Mouse (Mus musculus) liver, embryonic 13.5 days (tissue): ENCODE measurements around the gene Ube2e1. TPM values are rescaled to one million over a fixed set of nuclear protein-coding genes. Genes with fewer than 3 reads are reported as not detected.
A peak's percentile ranks its signal among the peaks of the same experiment; 100 is the strongest.

Experiments used
- ATAC-seq: fragments of 200-750 bp; cut with Nextera tagmentation; 2 replicates; pipeline ENCODE4 v1.8.0; 2017; ENCODE audit warnings: low read depth, mild to moderate bottlenecking, moderate number of reproducible peaks, moderate library complexity
- DNase-seq: peaks from one replicate; pipeline ENCODE4 v3.0.0; 2022
- H3K27ac ChIP-seq: fragments of 300-500 bp; sonication (generic); 2 replicates; pipeline ENCODE4 v1.5.1; 2015; ENCODE audit warnings: moderate library complexity, mild to moderate bottlenecking, inconsistent platforms
- H3K27me3 ChIP-seq: fragments of 300-500 bp; sonication (generic); 2 replicates; pipeline ENCODE4 v1.6.1; 2015; ENCODE audit warnings: mild to moderate bottlenecking, inconsistent platforms
- H3K36me3 ChIP-seq: fragments of 300-500 bp; sonication (generic); 2 replicates; pipeline ENCODE4 v1.6.1; 2015; ENCODE audit warnings: mild to moderate bottlenecking, inconsistent platforms
- H3K4me1 ChIP-seq: fragments of 300-500 bp; sonication (generic); replicated peaks from 2 replicates; pipeline ENCODE4 v1.6.1; 2015; ENCODE audit warnings: inconsistent platforms
- H3K4me2 ChIP-seq: fragments of 300-500 bp; sonication (generic); 2 replicates; pipeline ENCODE4 v1.6.1; 2015; ENCODE audit warnings: inconsistent platforms, mild to moderate bottlenecking, moderate library complexity
- H3K4me3 ChIP-seq: fragments of 300-500 bp; sonication (generic); replicated peaks from 2 replicates; pipeline ENCODE4 v1.5.1; 2015; ENCODE audit warnings: mild to moderate bottlenecking, inconsistent platforms
- H3K9ac ChIP-seq: fragments of 300-500 bp; sonication (generic); 2 replicates; pipeline ENCODE4 v1.6.1; 2015; ENCODE audit warnings: mild to moderate bottlenecking, inconsistent platforms
- H3K9me3 ChIP-seq: fragments of 300-500 bp; sonication (generic); replicated peaks from 2 replicates; pipeline ENCODE4 v1.6.1; 2016; ENCODE audit warnings: inconsistent platforms
- WGBS: fragments of 180-500 bp; shearing (Covaris S2); methylation state at CpG from one replicate; pipeline ENCODE4 v1.1.7; 2015; ENCODE audit not compliant: insufficient replicate concordance; 5-methylcytosine and 5-hydroxymethylcytosine counted together
- polyA plus RNA-seq: library from polyadenylated mRNA; unstranded; fragments of >200 nt; fragmentation: Nextera tagmentation; extraction: Ambion mirVana; gene quantifications from 2 replicates; pipeline ENCODE4 v1.2.1, GENCODE M21; 2015

Ube2e1 gene
- 52.7 and 55.1 TPM in 2 replicates for polyA plus RNA-seq

- peak within 1 kb of the TSS; percentile 94 for H3K4me2 ChIP-seq
- H3K9me3 ChIP-seq = no peaks in the 10 kb centered on the region
- peak within 1 kb of the TSS; percentile 80 for H3K4me3 ChIP-seq
- under 1% methylated on average over 37 of the region's 39 CpGs for WGBS
- H3K4me1 ChIP-seq = peaks cover 30% of the 10 kb centered on the region
- ATAC-seq = peak; percentile 76
- H3K36me3 ChIP-seq = no peaks in the 10 kb centered on the region
- DNase-seq = peak; percentile 42
- no peak within 1 kb of the TSS for H3K27ac ChIP-seq
- peak within 1 kb of the TSS; percentile 89 for H3K9ac ChIP-seq
- H3K27me3 ChIP-seq = no peaks in the 10 kb centered on the region
These were observed at the start of gene Ube2e1 for GRCm38 (mm10) chr14:18331693-18332131. TSS of gene Ube2e1 (minus strand) at chr14:18331859.

GRCm38 (mm10) chr14:18379841-18380240 is 48.2 kb upstream of the Ube2e1 start:
- Histone ChIP-seq H3K4me2 (no peak overlapping the region), H3K27ac (no peak overlapping the region), H3K4me3 (no peak overlapping the region), H3K4me1 (no peaks in the 10 kb centered on the region), H3K36me3 (no peaks in the 10 kb centered on the region), H3K9ac (no peak overlapping the region), H3K9me3 (no peaks in the 10 kb centered on the region), H3K27me3 (no peaks in the 10 kb centered on the region)
- DNase-seq (no peak), ATAC-seq (no peak)
- WGBS = 75% methylated on average over 5 of the region's 5 CpGs

- 45% methylated on average over 8 of the region's 8 CpGs for WGBS
- H3K36me3 ChIP-seq = no peaks in the 10 kb centered on the region
- no peaks in the 10 kb centered on the region for H3K4me1 ChIP-seq
- no peak overlapping the region for H3K27ac ChIP-seq
- H3K4me3 ChIP-seq = no peak overlapping the region
- no peak overlapping the region for H3K4me2 ChIP-seq
- ATAC-seq (no peak), DNase-seq (no peak)
- H3K9me3 ChIP-seq = no peaks in the 10 kb centered on the region
- H3K9ac ChIP-seq = no peak overlapping the region
- no peaks in the 10 kb centered on the region for H3K27me3 ChIP-seq
These were observed 46.4 kb upstream of the Ube2e1 start for GRCm38 (mm10) chr14:18377944-18378575.

- ATAC-seq (no peak), DNase-seq (no peak)
- 47% methylated on average over 3 of the region's 3 CpGs for WGBS
These were observed 44.5 kb upstream of the Ube2e1 start for GRCm38 (mm10) chr14:18376206-18376605.

GRCm38 (mm10) chr14:18373758-18374405 is 42.2 kb upstream of the Ube2e1 start:
- Histone ChIP-seq H3K36me3 (no peaks in the 10 kb centered on the region), H3K9ac (no peak overlapping the region), H3K27me3 (no peaks in the 10 kb centered on the region), H3K9me3 (no peaks in the 10 kb centered on the region), H3K4me1 (no peaks in the 10 kb centered on the region), H3K4me3 (no peak overlapping the region), H3K27ac (no peak overlapping the region), H3K4me2 (no peak overlapping the region)
- DNase-seq = no peak
- ATAC-seq = no peak
- 49% methylated on average over 6 of the region's 6 CpGs for WGBS

More at GRCm38 (mm10) chr14:18376206-18376605, 44.5 kb upstream of the Ube2e1 start:
- H3K4me1 ChIP-seq = no peaks in the 10 kb centered on the region
- H3K4me3 ChIP-seq = no peak overlapping the region
- H3K4me2 ChIP-seq = no peak overlapping the region
- no peaks in the 10 kb centered on the region for H3K9me3 ChIP-seq
- no peak overlapping the region for H3K9ac ChIP-seq
- no peaks in the 10 kb centered on the region for H3K36me3 ChIP-seq
- H3K27me3 ChIP-seq = no peaks in the 10 kb centered on the region
- no peak overlapping the region for H3K27ac ChIP-seq

- Histone ChIP-seq H3K9ac (no peak overlapping the region), H3K4me3 (no peak overlapping the region), H3K27ac (no peak overlapping the region), H3K4me2 (no peak overlapping the region), H3K36me3 (no peaks in the 10 kb centered on the region), H3K9me3 (no peaks in the 10 kb centered on the region), H3K4me1 (no peaks in the 10 kb centered on the region), H3K27me3 (no peaks in the 10 kb centered on the region)
- no peak for ATAC-seq
- WGBS = 56% methylated on average over 9 of the region's 9 CpGs
- no peak for DNase-seq
These were observed 41.3 kb upstream of the Ube2e1 start for GRCm38 (mm10) chr14:18372761-18373610.

GRCm38 (mm10) chr14:18369031-18369430 is 37.4 kb upstream of the Ube2e1 start:
- Histone ChIP-seq H3K27ac (no peak overlapping the region), H3K4me1 (no peaks in the 10 kb centered on the region), H3K36me3 (no peaks in the 10 kb centered on the region), H3K4me3 (no peak overlapping the region), H3K4me2 (no peak overlapping the region), H3K9ac (no peak overlapping the region), H3K27me3 (no peaks in the 10 kb centered on the region), H3K9me3 (no peaks in the 10 kb centered on the region)
- DNase-seq (no peak), ATAC-seq (no peak)

GRCm38 (mm10) chr14:18367025-18367424 is 35.4 kb upstream of the Ube2e1 start:
- no peak for DNase-seq
- no peak for ATAC-seq
- Histone ChIP-seq H3K9me3 (no peaks in the 10 kb centered on the region), H3K9ac (no peak overlapping the region), H3K36me3 (no peaks in the 10 kb centered on the region), H3K4me2 (no peak overlapping the region), H3K27ac (no peak overlapping the region), H3K4me3 (no peak overlapping the region), H3K4me1 (no peaks in the 10 kb centered on the region), H3K27me3 (no peaks in the 10 kb centered on the region)
- WGBS = 61% methylated on average over 5 of the region's 5 CpGs

GRCm38 (mm10) chr14:18364321-18364720 is 32.7 kb upstream of the Ube2e1 start:
- H3K4me1 ChIP-seq = no peaks in the 10 kb centered on the region
- H3K36me3 ChIP-seq = no peaks in the 10 kb centered on the region
- H3K4me2 ChIP-seq = no peak overlapping the region
- 56% methylated on average over 3 of the region's 3 CpGs for WGBS
- no peak overlapping the region for H3K4me3 ChIP-seq
- no peaks in the 10 kb centered on the region for H3K9me3 ChIP-seq
- no peak overlapping the region for H3K9ac ChIP-seq
- no peak for DNase-seq
- no peaks in the 10 kb centered on the region for H3K27me3 ChIP-seq
- no peak overlapping the region for H3K27ac ChIP-seq
- no peak for ATAC-seq

- DNase-seq (no peak), ATAC-seq (no peak)
- Histone ChIP-seq H3K9me3 (no peaks in the 10 kb centered on the region), H3K36me3 (no peaks in the 10 kb centered on the region), H3K4me2 (no peak overlapping the region), H3K4me3 (no peak overlapping the region), H3K4me1 (no peaks in the 10 kb centered on the region), H3K27ac (no peak overlapping the region), H3K9ac (no peak overlapping the region), H3K27me3 (no peaks in the 10 kb centered on the region)
- 37% methylated on average over 2 of the region's 2 CpGs for WGBS
These were observed 24.8 kb upstream of the Ube2e1 start for GRCm38 (mm10) chr14:18356442-18356841.

- no peak overlapping the region for H3K4me2 ChIP-seq
These were observed 24.0 kb upstream of the Ube2e1 start for GRCm38 (mm10) chr14:18355514-18356190.

More at GRCm38 (mm10) chr14:18355514-18356190, 24.0 kb upstream of the Ube2e1 start:
- no peaks in the 10 kb centered on the region for H3K27me3 ChIP-seq
- H3K27ac ChIP-seq = no peak overlapping the region
- no peak for ATAC-seq
- no peaks in the 10 kb centered on the region for H3K36me3 ChIP-seq
- 68% methylated on average over 6 of the region's 6 CpGs for WGBS
- no peaks in the 10 kb centered on the region for H3K4me1 ChIP-seq
- no peak for DNase-seq
- H3K4me3 ChIP-seq = no peak overlapping the region
- no peaks in the 10 kb centered on the region for H3K9me3 ChIP-seq
- no peak overlapping the region for H3K9ac ChIP-seq
